ENCODE assay signal across 16 mouse cellular contexts in the genomic region with DNA sequence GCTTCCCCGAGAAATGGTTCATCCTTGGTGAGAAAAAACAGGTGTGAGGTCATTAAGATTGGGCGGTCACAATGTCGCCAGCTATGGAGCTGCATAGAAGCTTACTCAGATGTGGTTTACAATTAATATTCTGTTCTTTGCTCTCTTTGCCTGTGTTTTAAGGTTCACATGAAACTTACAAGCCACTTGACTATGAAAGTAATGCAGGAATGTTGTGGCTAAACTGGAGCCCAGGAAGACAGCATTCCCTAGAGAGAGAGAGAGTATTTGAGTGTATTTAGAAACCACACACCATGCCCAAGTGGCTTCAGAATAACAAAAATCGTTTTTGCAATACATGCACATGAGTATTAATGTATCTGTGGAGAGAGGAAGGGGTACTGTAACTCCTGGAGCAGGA.
"Had no signal": no experiment of that assay in that cellular context is flagged by ENCODE, and none has a peak within 500 bp of the region (broad histone marks: within the 10 kb centered on the region; RNA-seq: fewer than 3 reads in every experiment).

No protein-coding gene starts in this region.

- H3K36me3 ChIP-seq: kidney, embryonic 15.5 days; limb, embryonic 10.5 days; liver, embryonic 15.5 days; neural tube, embryonic 12.5 days had no signal

- H3K9ac ChIP-seq: kidney, embryonic 15.5 days; liver, embryonic 15.5 days; lung, embryonic 14.5 days; neural tube, embryonic 12.5 days had no signal

- H3K4me1 ChIP-seq: kidney, embryonic 15.5 days; limb, embryonic 10.5 days; liver, embryonic 15.5 days; megakaryocyte, embryonic 14.5 days; neural tube, embryonic 12.5 days had no signal

- H3K27me3 ChIP-seq: kidney, embryonic 15.5 days; megakaryocyte, embryonic 14.5 days; neural tube, embryonic 12.5 days had no signal

- H3K4me2 ChIP-seq: kidney, embryonic 15.5 days; liver, embryonic 11.5 days; liver, embryonic 15.5 days; lung, embryonic 14.5 days; neural tube, embryonic 12.5 days had no signal

- DNase-seq: kidney, adult 2 months; kidney, postnatal 14 days; lung, embryonic 14.5 days; lung, postnatal 14 days; right cerebral cortex, adult 18-20 months; thymus, postnatal 4 days had no signal

- H3K9me3 ChIP-seq: kidney, embryonic 15.5 days; limb, embryonic 10.5 days; liver, embryonic 15.5 days; megakaryocyte, embryonic 14.5 days; neural tube, embryonic 12.5 days had no signal

- H3K27ac ChIP-seq: kidney, embryonic 15.5 days; left cerebral cortex, adult 2 months; limb, embryonic 10.5 days; liver, embryonic 15.5 days; macrophage; neural tube, embryonic 12.5 days; stomach, postnatal 0 days had no signal

- H3K4me3 ChIP-seq: kidney, embryonic 15.5 days; left cerebral cortex, adult 2 months; limb, embryonic 10.5 days; liver, embryonic 15.5 days; megakaryocyte, embryonic 14.5 days; myocyte; neural tube, embryonic 12.5 days had no signal
